11 mouse cellular contexts compared by ENCODE assay signal in the genomic region with DNA sequence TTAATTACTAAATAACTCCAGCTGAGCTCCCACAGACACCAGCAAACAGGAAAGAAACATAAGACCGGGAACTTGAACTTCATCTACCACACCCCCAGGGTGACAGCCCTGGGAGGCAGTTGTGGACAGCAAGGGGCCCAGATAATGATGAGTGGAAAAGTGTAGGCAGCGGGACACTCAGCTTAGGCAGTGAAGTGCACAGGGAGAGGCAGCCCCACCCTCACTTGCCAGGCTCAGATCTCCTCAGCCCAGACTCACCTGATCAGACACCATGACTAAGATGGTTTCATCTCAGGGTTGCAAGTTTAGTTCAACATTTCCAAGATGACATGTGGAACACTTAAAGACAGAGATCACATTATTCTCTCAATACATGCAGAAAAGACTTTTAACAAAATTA.
"Had no signal": no experiment of that assay in that cellular context is flagged by ENCODE, and none has a peak within 500 bp of the region (broad histone marks: within the 10 kb centered on the region; RNA-seq: fewer than 3 reads in every experiment).

No protein-coding gene starts in this region.

- DNase-seq: kidney, adult 18-20 months; kidney, postnatal 14 days; lung, adult 18-20 months; lung, postnatal 36 days; thymus, adult 2 months; thymus, postnatal 25 days had no signal

- H3K4me1 ChIP-seq: limb, embryonic 15.5 days; midbrain, embryonic 15.5 days; neural tube, embryonic 12.5 days had no signal

- H3K4me3 ChIP-seq: kidney, embryonic 15.5 days; left cerebral cortex, adult 2 months; limb, embryonic 15.5 days; midbrain, embryonic 15.5 days; neural tube, embryonic 12.5 days had no signal

- ATAC-seq: midbrain, embryonic 15.5 days had no signal

- H3K27ac ChIP-seq: kidney, embryonic 15.5 days; left cerebral cortex, adult 2 months; limb, embryonic 15.5 days; midbrain, embryonic 15.5 days; neural tube, embryonic 12.5 days had no signal

- H3K36me3 ChIP-seq: kidney, embryonic 15.5 days; limb, embryonic 15.5 days; midbrain, embryonic 15.5 days; neural tube, embryonic 12.5 days had no signal

- H3K4me2 ChIP-seq: kidney, embryonic 15.5 days; limb, embryonic 15.5 days; midbrain, embryonic 15.5 days; neural tube, embryonic 12.5 days had no signal

- H3K9ac ChIP-seq: kidney, embryonic 15.5 days; limb, embryonic 15.5 days; midbrain, embryonic 15.5 days; neural tube, embryonic 12.5 days had no signal

- H3K9me3 ChIP-seq: kidney, embryonic 15.5 days; limb, embryonic 15.5 days; midbrain, embryonic 15.5 days had no signal

- H3K27me3 ChIP-seq: kidney, embryonic 15.5 days; limb, embryonic 15.5 days; midbrain, embryonic 15.5 days; neural tube, embryonic 12.5 days had no signal
